Mouse (Mus musculus): ENCODE measurements around the gene Plin1. TPM values are rescaled to one million over a fixed set of nuclear protein-coding genes. Genes with fewer than 3 reads are reported as not detected.

Plin1 gene
- polyA plus RNA-seq, 1 experiment from 2014 or later = not detected

GRCm38 (mm10) chr7:79747659-79748058 is 15.0 kb upstream of the Plin1 start:
- no peak overlapping the region for H3K4me3 ChIP-seq (ENCODE audit: inconsistent target)
- H3K79me2 ChIP-seq (ENCODE audit: inconsistent target) = no peaks in the 10 kb centered on the region
- 36% methylated on average over 6 of the region's 6 CpGs for WGBS (ENCODE audit: missing documents)
- H3K27ac ChIP-seq = no peak overlapping the region
- no peaks in the 10 kb centered on the region for H3K36me3 ChIP-seq (ENCODE audit: inconsistent target)

GRCm38 (mm10) chr7:79744585-79744984 is 11.9 kb upstream of the Plin1 start:
- H3K36me3 ChIP-seq (ENCODE audit: inconsistent target) = no peaks in the 10 kb centered on the region
- 9% methylated on average over 5 of the region's 5 CpGs for WGBS (ENCODE audit: missing documents)
- no peak overlapping the region for H3K4me3 ChIP-seq (ENCODE audit: inconsistent target)
- H3K79me2 ChIP-seq (ENCODE audit: inconsistent target) = no peaks in the 10 kb centered on the region
- no peak overlapping the region for H3K27ac ChIP-seq

- H3K36me3 ChIP-seq (ENCODE audit: inconsistent target) = no peaks in the 10 kb centered on the region
- H3K27ac ChIP-seq = no peak overlapping the region
- H3K4me3 ChIP-seq (ENCODE audit: inconsistent target) = no peak overlapping the region
- H3K79me2 ChIP-seq (ENCODE audit: inconsistent target) = no peaks in the 10 kb centered on the region
- 97% methylated on average over 9 of the region's 9 CpGs for WGBS (ENCODE audit: missing documents)
Measured at GRCm38 (mm10) chr7:79744051-79744450, 11.3 kb upstream of the Plin1 start.

GRCm38 (mm10) chr7:79742659-79743536 is 10.2 kb upstream of the Plin1 start, which contains the start of the genes Pex11a and Wdr93:
TSS of gene Pex11a (minus strand) at chr7:79743131.
TSS of gene Wdr93 (plus strand) at chr7:79743163.
- Histone ChIP-seq H3K4me3 (ENCODE audit: inconsistent target) (peak within 1 kb of the TSS; percentile 60), H3K79me2 (ENCODE audit: inconsistent target) (no peaks in the 10 kb centered on the region), H3K27ac (no peak within 1 kb of the TSS), H3K36me3 (ENCODE audit: inconsistent target) (no peaks in the 10 kb centered on the region)
- WGBS (ENCODE audit: missing documents) = 3% methylated on average over 46 of the region's 46 CpGs

- Histone ChIP-seq H3K36me3 (ENCODE audit: inconsistent target) (no peaks in the 10 kb centered on the region), H3K27ac (no peak overlapping the region), H3K4me3 (ENCODE audit: inconsistent target) (peak overlapping the region; percentile 60), H3K79me2 (ENCODE audit: inconsistent target) (no peaks in the 10 kb centered on the region)
- 6% methylated on average over 11 of the region's 11 CpGs for WGBS (ENCODE audit: missing documents)
Measured at GRCm38 (mm10) chr7:79742277-79742658, 9.6 kb upstream of the Plin1 start.

GRCm38 (mm10) chr7:79740279-79740678 is 7.6 kb upstream of the Plin1 start:
- WGBS (ENCODE audit: missing documents) = 86% methylated on average over 4 of the region's 4 CpGs
- no peaks in the 10 kb centered on the region; the same call in 1 of the 2 replicates for H3K36me3 ChIP-seq (ENCODE audit: inconsistent target)
- no peak overlapping the region for H3K27ac ChIP-seq
- no peak overlapping the region for H3K4me3 ChIP-seq (ENCODE audit: inconsistent target)
- H3K79me2 ChIP-seq (ENCODE audit: inconsistent target) = no peaks in the 10 kb centered on the region

GRCm38 (mm10) chr7:79738913-79739312 is 6.2 kb upstream of the Plin1 start:
- Histone ChIP-seq H3K4me3 (ENCODE audit: inconsistent target) (no peak overlapping the region), H3K79me2 (ENCODE audit: inconsistent target) (no peaks in the 10 kb centered on the region), H3K27ac (no peak overlapping the region), H3K36me3 (ENCODE audit: inconsistent target) (no peaks in the 10 kb centered on the region; the same call in 1 of the 2 replicates)
- WGBS (ENCODE audit: missing documents) = 100% methylated on average over 2 of the region's 2 CpGs

- Histone ChIP-seq H3K79me2 (ENCODE audit: inconsistent target) (no peaks in the 10 kb centered on the region), H3K27ac (no peak overlapping the region), H3K4me3 (ENCODE audit: inconsistent target) (no peak overlapping the region), H3K36me3 (ENCODE audit: inconsistent target) (no peaks in the 10 kb centered on the region; the same call in 1 of the 2 replicates)
- 97% methylated on average over 14 of the region's 14 CpGs for WGBS (ENCODE audit: missing documents)
Measured at GRCm38 (mm10) chr7:79736511-79736910, 3.8 kb upstream of the Plin1 start.

GRCm38 (mm10) chr7:79734563-79734962 is 1.9 kb upstream of the Plin1 start:
- no peaks in the 10 kb centered on the region for H3K79me2 ChIP-seq (ENCODE audit: inconsistent target)
- H3K36me3 ChIP-seq (ENCODE audit: inconsistent target) = no peaks in the 10 kb centered on the region; the same call in 1 of the 2 replicates
- no peak overlapping the region for H3K27ac ChIP-seq
- no peak overlapping the region for H3K4me3 ChIP-seq (ENCODE audit: inconsistent target)
- 98% methylated on average over 8 of the region's 8 CpGs for WGBS (ENCODE audit: missing documents)

GRCm38 (mm10) chr7:79731438-79731837 is 1.3 kb downstream of the Plin1 start:
- Histone ChIP-seq H3K36me3 (ENCODE audit: inconsistent target) (no peaks in the 10 kb centered on the region), H3K27ac (no peak overlapping the region), H3K79me2 (ENCODE audit: inconsistent target) (no peaks in the 10 kb centered on the region), H3K4me3 (ENCODE audit: inconsistent target) (no peak overlapping the region)
- whole genome bisulfite sequencing (ENCODE audit: missing documents) = 87% methylated on average over 13 of the region's 13 CpGs

GRCm38 (mm10) chr7:79729743-79730370 is 2.8 kb downstream of the Plin1 start:
- H3K4me3 ChIP-seq (ENCODE audit: inconsistent target) = no peak overlapping the region
- H3K79me2 ChIP-seq (ENCODE audit: inconsistent target) = no peaks in the 10 kb centered on the region
- H3K36me3 ChIP-seq (ENCODE audit: inconsistent target) = no peaks in the 10 kb centered on the region
- WGBS (ENCODE audit: missing documents) = 73% methylated on average over 11 of the region's 11 CpGs
- no peak overlapping the region for H3K27ac ChIP-seq

- Histone ChIP-seq H3K27ac (no peak overlapping the region), H3K36me3 (ENCODE audit: inconsistent target) (no peaks in the 10 kb centered on the region), H3K79me2 (ENCODE audit: inconsistent target) (no peaks in the 10 kb centered on the region), H3K4me3 (ENCODE audit: inconsistent target) (no peak overlapping the region)
- WGBS (ENCODE audit: missing documents) = 4% methylated on average over 8 of the region's 8 CpGs
Measured at GRCm38 (mm10) chr7:79729169-79729568, 3.5 kb downstream of the Plin1 start.

- Histone ChIP-seq H3K4me3 (ENCODE audit: inconsistent target) (no peak overlapping the region), H3K79me2 (ENCODE audit: inconsistent target) (no peaks in the 10 kb centered on the region), H3K36me3 (ENCODE audit: inconsistent target) (no peaks in the 10 kb centered on the region), H3K27ac (no peak overlapping the region)
- 24% methylated on average over 6 of the region's 6 CpGs for WGBS (ENCODE audit: missing documents)
Measured at GRCm38 (mm10) chr7:79728219-79728618, 4.5 kb downstream of the Plin1 start.

GRCm38 (mm10) chr7:79727091-79727490 is 5.6 kb downstream of the Plin1 start:
- Histone ChIP-seq H3K27ac (no peak overlapping the region), H3K4me3 (ENCODE audit: inconsistent target) (no peak overlapping the region), H3K36me3 (ENCODE audit: inconsistent target) (no peaks in the 10 kb centered on the region), H3K79me2 (ENCODE audit: inconsistent target) (no peaks in the 10 kb centered on the region)
- WGBS (ENCODE audit: missing documents) = 24% methylated on average over 2 of the region's 2 CpGs

GRCm38 (mm10) chr7:79721386-79721977 is 11.2 kb downstream of the Plin1 start:
- WGBS (ENCODE audit: missing documents) = 2% methylated on average over 48 of the region's 48 CpGs
- no peak overlapping the region for H3K27ac ChIP-seq
- H3K36me3 ChIP-seq (ENCODE audit: inconsistent target) = no peaks in the 10 kb centered on the region
- peak overlapping the region; percentile 15; the same call in 1 of the 2 replicates for H3K4me3 ChIP-seq (ENCODE audit: inconsistent target)
- no peaks in the 10 kb centered on the region for H3K79me2 ChIP-seq (ENCODE audit: inconsistent target)
